Mouse (Mus musculus) kidney, adult 8-10 months (tissue): Measurements from ENCODE around the gene Nkx1-1.

ENCODE experiments used
- DNase-seq, 2 experiments: peaks; one replicate each; pipeline ENCODE4 v3.0.0; 2022

Nkx1-1 gene

GRCm38 (mm10) chr5:33433201-33434138 lies at the start of gene Nkx1-1:
Gene Nkx1-1, minus strand, starts transcription at chr5:33433976.
- no peak for DNase-seq

- DNase-seq: no peak
Observed at GRCm38 (mm10) chr5:33481318-33481685, 47.5 kb upstream of the Nkx1-1 start.

GRCm38 (mm10) chr5:33480582-33481317 lies 47.0 kb upstream of the Nkx1-1 start:
- DNase-seq: no peak

- DNase-seq: no peak
Observed at GRCm38 (mm10) chr5:33465464-33465863, 31.7 kb upstream of the Nkx1-1 start.

- no peak for DNase-seq
Observed at GRCm38 (mm10) chr5:33464390-33464789, 30.6 kb upstream of the Nkx1-1 start.

GRCm38 (mm10) chr5:33459111-33459510 lies 25.3 kb upstream of the Nkx1-1 start:
- DNase-seq: no peak

GRCm38 (mm10) chr5:33458132-33458622 lies 24.4 kb upstream of the Nkx1-1 start:
- DNase-seq: no peak

GRCm38 (mm10) chr5:33455737-33456136 lies 22.0 kb upstream of the Nkx1-1 start:
- no peak for DNase-seq

GRCm38 (mm10) chr5:33443794-33444193 lies 10.0 kb upstream of the Nkx1-1 start:
- no peak for DNase-seq

- peak in 1 of 2 experiments; percentile 19 for DNase-seq
Observed at GRCm38 (mm10) chr5:33442927-33443710, 9.3 kb upstream of the Nkx1-1 start.

GRCm38 (mm10) chr5:33438214-33438613 lies 4.4 kb upstream of the Nkx1-1 start:
- DNase-seq: peak; percentile 79 to 94

GRCm38 (mm10) chr5:33435941-33436340 lies 2.2 kb upstream of the Nkx1-1 start:
- DNase-seq: no peak

GRCm38 (mm10) chr5:33435151-33435550 lies 1.4 kb upstream of the Nkx1-1 start:
- no peak for DNase-seq

- no peak for DNase-seq
Observed at GRCm38 (mm10) chr5:33434141-33434780, 485 bp upstream of the Nkx1-1 start.

- no peak for DNase-seq
Observed at GRCm38 (mm10) chr5:33432057-33432935, 1.5 kb downstream of the Nkx1-1 start.

- DNase-seq: no peak
Observed at GRCm38 (mm10) chr5:33431173-33432005, 2.4 kb downstream of the Nkx1-1 start.

- DNase-seq: no peak
Observed at GRCm38 (mm10) chr5:33430511-33431172, 3.1 kb downstream of the Nkx1-1 start.

GRCm38 (mm10) chr5:33430106-33430505 lies 3.7 kb downstream of the Nkx1-1 start:
- DNase-seq: no peak

- DNase-seq: no peak
Observed at GRCm38 (mm10) chr5:33427461-33427860, 6.3 kb downstream of the Nkx1-1 start.

GRCm38 (mm10) chr5:33420313-33420712 lies 13.5 kb downstream of the Nkx1-1 start:
- DNase-seq: no peak
